Comparison of ENCODE assay signal across 10 mouse cellular contexts in genomic region chr13:80613167-80613883, GRCm38 (mm10).
DNase-seq lines count a peak whose midpoint lies in the region; ATAC-seq and TF ChIP-seq lines count a peak whose summit lies in the region.
"Had no signal": no experiment of that assay in that cellular context is flagged by ENCODE, and none has a peak within 500 bp of the region (broad histone marks: within the 10 kb centered on the region; RNA-seq: fewer than 3 reads in every experiment).

No protein-coding gene starts in this region.

- 58% methylated on average over 9 of the region's 9 CpGs for WGBS in midbrain, embryonic 13.5 days
- 53% methylated on average over 9 of the region's 9 CpGs for WGBS in cerebellum, adult 2 months

- H3K4me1 ChIP-seq in midbrain, embryonic 13.5 days (replicated peaks), result peaks cover 11% of the 10 kb centered on the region
- no peaks in the 10 kb centered on the region for H3K4me1 ChIP-seq in cerebellum, adult 2 months (ENCODE audit: control insufficient read depth, insufficient read depth, low read length)

- peak overlapping the region; percentile 28 for H3K4me3 ChIP-seq in left cerebral cortex, adult 2 months
- no peak overlapping the region for H3K4me3 ChIP-seq in midbrain, embryonic 13.5 days (replicated peaks)
- no peak overlapping the region for H3K4me3 ChIP-seq in cerebellum, adult 2 months (replicated peaks; ENCODE audit: insufficient read depth, low read depth, low read length)
- H3K4me3 ChIP-seq: erythroblast, embryonic 14.5 days had no signal

- 0 out of 2 replicates have a peak overlapping the region, but pooled peaks have one; percentile 22 for H3K4me2 ChIP-seq in midbrain, embryonic 13.5 days (replicated peaks)

- peak overlapping the region; percentile 14; the same call in 1 of the 2 replicates for H3K9ac ChIP-seq in midbrain, embryonic 13.5 days (replicated peaks)

- no peak for TF ChIP-seq CTCF in left cerebral cortex, adult 2 months (IDR thresholded peaks at IDR 0.05)
- no peak for TF ChIP-seq CTCF in cerebellum, adult 2 months (IDR thresholded peaks at IDR 0.05; ENCODE audit: borderline replicate concordance, insufficient read depth, low read depth, low read length)

- no peaks in the 10 kb centered on the region for H3K27me3 ChIP-seq in midbrain, embryonic 13.5 days
- no peaks in the 10 kb centered on the region for H3K27me3 ChIP-seq in cerebellum, adult 2 months (ENCODE audit: control insufficient read depth, insufficient read depth, low read length)

- peak; percentile 11 to 16 for DNase-seq in left cerebral cortex, adult 2 months (ENCODE audit: extremely low spot score in 1 of 2, low spot score in 2 of 2)
- no peak for DNase-seq in left cerebral cortex, postnatal 4 days
- DNase-seq in frontal cortex, adult 2 months (ENCODE audit: extremely low spot score in 1 of 2, low spot score in 1 of 2), result peak; percentile 17 to 36
- DNase-seq in telencephalon, adult 2 months (ENCODE audit: low read depth, low spot score), result peak; percentile 49
- DNase-seq in kidney, postnatal 36 days, result no peak
- DNase-seq in cerebellum, adult 2 months, result no peak
- DNase-seq: kidney, postnatal 14 days had no signal

- intact Hi-C loops in left cerebral cortex, adult 2 months (cut with DNase I), result loop anchor here (5.0 to 10.0 kb wide), 2 partner anchors 134 to 1959 kb away; no protein-coding TSS in a partner anchor
- intact Hi-C loops in left cerebral cortex, postnatal 4 days (cut with DNase I), result no loop called here

- no peaks in the 10 kb centered on the region for H3K9me3 ChIP-seq in midbrain, embryonic 13.5 days

- peak overlapping the region; percentile 56 for H3K27ac ChIP-seq in left cerebral cortex, adult 2 months
- H3K27ac ChIP-seq in midbrain, embryonic 13.5 days, result peak overlapping the region; percentile 40; the same call in 1 of the 2 replicates
- H3K27ac ChIP-seq in cerebellum, adult 2 months (ENCODE audit: insufficient read depth, low read length), result no peak overlapping the region

- H3K36me3 ChIP-seq in midbrain, embryonic 13.5 days, result no peaks in the 10 kb centered on the region

- TF ChIP-seq POLR2A in cerebellum, adult 2 months (IDR thresholded peaks at IDR 0.05; ENCODE audit: borderline replicate concordance, insufficient read depth, low read length), result no peak

- peak; percentile 82 for ATAC-seq in midbrain, embryonic 13.5 days
- ATAC-seq: intestine, embryonic 16.5 days had no signal

Comparison
In these comparisons a context has a peak if more than half of its experiments do, and no peak if none do; other contexts are left out.
1. DNase-seq: peak in left cerebral cortex, adult 2 months (2 of 2), frontal cortex, adult 2 months (2 of 2) and telencephalon, adult 2 months (single experiment); none in left cerebral cortex, postnatal 4 days (single experiment), kidney, postnatal 36 days (0 of 2) and cerebellum, adult 2 months (0 of 2).